Mouse (Mus musculus) kidney, postnatal 10 days (tissue): Measurements from ENCODE around the gene Rbks.
"Not testable (repeated sequence)": the region's sequence is repeated elsewhere in the genome, so short reads cannot be mapped to it uniquely, and the experiment has no call there.

Experiments used
- DNase-seq: peaks from one replicate; pipeline ENCODE4 v3.0.0; 2021; ENCODE audit warnings: mixed read lengths

The Rbks gene

GRCm38 (mm10) chr5:31614339-31615025, 82.9 kb downstream of the Rbks start:
- no peak for DNase-seq

- DNase-seq: peak; percentile 91
Measured at GRCm38 (mm10) chr5:31613852-31614286, 83.6 kb downstream of the Rbks start.

GRCm38 (mm10) chr5:31611186-31611585, 86.2 kb downstream of the Rbks start:
- DNase-seq: no peak

GRCm38 (mm10) chr5:31610376-31611086, 86.9 kb downstream of the Rbks start:
- DNase-seq: no peak

GRCm38 (mm10) chr5:31606151-31606550, 91.3 kb downstream of the Rbks start:
- DNase-seq: no peak

- DNase-seq: no peak
Measured at GRCm38 (mm10) chr5:31603766-31604165, 93.7 kb downstream of the Rbks start.

- DNase-seq: peak; percentile 54
Measured at GRCm38 (mm10) chr5:31602377-31602776, 95.0 kb downstream of the Rbks start.

- no peak for DNase-seq
Measured at GRCm38 (mm10) chr5:31601162-31601722, 96.2 kb downstream of the Rbks start.

GRCm38 (mm10) chr5:31599161-31599560, 98.3 kb downstream of the Rbks start:
- no peak for DNase-seq

- DNase-seq: peak; percentile 66
Measured at GRCm38 (mm10) chr5:31598579-31598978, 98.8 kb downstream of the Rbks start.

GRCm38 (mm10) chr5:31598121-31598520, 99.3 kb downstream of the Rbks start:
- no peak for DNase-seq

- DNase-seq: no peak
Measured at GRCm38 (mm10) chr5:31597430-31597944, 99.9 kb downstream of the Rbks start.

- peak; percentile 57 for DNase-seq
Measured at GRCm38 (mm10) chr5:31596481-31597429, 100.7 kb downstream of the Rbks start, which contains the start of gene Mrpl33. Mrpl33 (plus strand) TSS chr5:31596935.

GRCm38 (mm10) chr5:31595868-31596267, 101.6 kb downstream of the Rbks start:
- no peak for DNase-seq

GRCm38 (mm10) chr5:31591122-31591521, 106.3 kb downstream of the Rbks start:
- DNase-seq: no peak

- DNase-seq: peak; percentile 50
Measured at GRCm38 (mm10) chr5:31589711-31590319, 107.6 kb downstream of the Rbks start.

- DNase-seq: not testable (repeated sequence)
Measured at GRCm38 (mm10) chr5:31588672-31589071, 108.8 kb downstream of the Rbks start.

- DNase-seq: no peak
Measured at GRCm38 (mm10) chr5:31588016-31588415, 109.4 kb downstream of the Rbks start.

GRCm38 (mm10) chr5:31585526-31585925, 111.9 kb downstream of the Rbks start:
- DNase-seq: no peak

- peak; percentile 85 for DNase-seq
Measured at GRCm38 (mm10) chr5:31583261-31583660, 114.2 kb downstream of the Rbks start.

- no peak for DNase-seq
Measured at GRCm38 (mm10) chr5:31581932-31582331, 115.5 kb downstream of the Rbks start.

GRCm38 (mm10) chr5:31581263-31581662, 116.2 kb downstream of the Rbks start:
- DNase-seq: no peak
